Mouse (Mus musculus) liver, embryonic 15.5 days (tissue): ENCODE measurements at regions not wholly inside any gene's neighbourhood (a gene's known extent, or its start where the extent isn't known, plus 50 kb on each side); places are given as distances from the start of the nearest gene placed in this dataset.

ENCODE experiments used
- ATAC-seq: fragments of 200-750 bp; cut with Nextera tagmentation; 2 replicates; pipeline ENCODE4 v1.8.0; 2017; ENCODE audit warnings: moderate number of reproducible peaks, mild to moderate bottlenecking, moderate library complexity; ENCODE audit not compliant: insufficient read depth
- H3K27ac ChIP-seq: fragments of 300-500 bp; sonication (generic); replicated peaks from 2 replicates; pipeline ENCODE4 v1.5.1; 2015; ENCODE audit warnings: mild to moderate bottlenecking, inconsistent platforms
- H3K27me3 ChIP-seq: fragments of 300-500 bp; sonication (generic); 2 replicates; pipeline ENCODE4 v1.6.1; 2015; ENCODE audit warnings: mild to moderate bottlenecking, inconsistent platforms
- H3K36me3 ChIP-seq: fragments of 300-500 bp; sonication (generic); replicated peaks from 2 replicates; pipeline ENCODE4 v1.6.1; 2015; ENCODE audit warnings: moderate library complexity, mild to moderate bottlenecking, inconsistent platforms
- H3K4me1 ChIP-seq: fragments of 300-500 bp; sonication (generic); replicated peaks from 2 replicates; pipeline ENCODE4 v1.6.1; 2015; ENCODE audit warnings: inconsistent platforms
- H3K4me2 ChIP-seq: fragments of 300-500 bp; sonication (generic); 2 replicates; pipeline ENCODE4 v1.6.1; 2015; ENCODE audit warnings: moderate library complexity, mild to moderate bottlenecking, inconsistent platforms
- H3K4me3 ChIP-seq: fragments of 300-500 bp; sonication (generic); replicated peaks from 2 replicates; pipeline ENCODE4 v1.5.1; 2015; ENCODE audit warnings: mild to moderate bottlenecking, inconsistent platforms
- H3K9ac ChIP-seq: fragments of 300-500 bp; sonication (generic); 2 replicates; pipeline ENCODE4 v1.6.1; 2015; ENCODE audit warnings: moderate library complexity, mild to moderate bottlenecking, inconsistent platforms
- H3K9me3 ChIP-seq: fragments of 300-500 bp; sonication (generic); replicated peaks from 2 replicates; pipeline ENCODE4 v1.6.1; 2016; ENCODE audit warnings: inconsistent platforms
- WGBS: fragments of 180-500 bp; shearing (Covaris S2); methylation state at CpG from one replicate; pipeline ENCODE4 v1.1.7; 2015; ENCODE audit warnings: mixed read lengths; ENCODE audit not compliant: insufficient replicate concordance; 5-methylcytosine and 5-hydroxymethylcytosine counted together

GRCm38 (mm10) chr13:115575052-115575891 is 473.5 kb upstream of the Itga1 start:
- Histone ChIP-seq H3K9me3 (no peaks in the 10 kb centered on the region), H3K4me3 (no peak overlapping the region), H3K36me3 (no peaks in the 10 kb centered on the region), H3K9ac (no peak overlapping the region), H3K27ac (no peak overlapping the region), H3K27me3 (no peaks in the 10 kb centered on the region), H3K4me2 (no peak overlapping the region), H3K4me1 (no peaks in the 10 kb centered on the region)
- ATAC-seq: no peak
- 67% methylated on average over 6 of the region's 6 CpGs for WGBS

GRCm38 (mm10) chr13:115541167-115541566 is 439.4 kb upstream of the Itga1 start:
- H3K36me3 ChIP-seq: no peaks in the 10 kb centered on the region
- no peak overlapping the region for H3K9ac ChIP-seq
- no peak overlapping the region for H3K4me2 ChIP-seq
- ATAC-seq: no peak
- H3K4me1 ChIP-seq: no peaks in the 10 kb centered on the region
- no peak overlapping the region for H3K4me3 ChIP-seq
- 65% methylated on average over 3 of the region's 3 CpGs for WGBS
- H3K27ac ChIP-seq: no peak overlapping the region
- H3K9me3 ChIP-seq: no peaks in the 10 kb centered on the region
- H3K27me3 ChIP-seq: no peaks in the 10 kb centered on the region

GRCm38 (mm10) chr13:115535900-115536299 is 434.1 kb upstream of the Itga1 start:
- Histone ChIP-seq H3K27ac (no peak overlapping the region), H3K4me2 (no peak overlapping the region), H3K4me3 (no peak overlapping the region), H3K4me1 (no peaks in the 10 kb centered on the region), H3K9ac (no peak overlapping the region), H3K27me3 (no peaks in the 10 kb centered on the region), H3K9me3 (no peaks in the 10 kb centered on the region), H3K36me3 (no peaks in the 10 kb centered on the region)
- 50% methylated on average over 3 of the region's 3 CpGs for WGBS
- no peak for ATAC-seq

GRCm38 (mm10) chr13:115513914-115514313 is 412.1 kb upstream of the Itga1 start:
- Histone ChIP-seq H3K4me2 (no peak overlapping the region), H3K36me3 (no peaks in the 10 kb centered on the region), H3K9ac (no peak overlapping the region), H3K4me3 (no peak overlapping the region), H3K4me1 (no peaks in the 10 kb centered on the region), H3K27ac (no peak overlapping the region), H3K27me3 (no peaks in the 10 kb centered on the region), H3K9me3 (no peaks in the 10 kb centered on the region)
- no peak for ATAC-seq
- 61% methylated on average over 8 of the region's 8 CpGs for WGBS

- Histone ChIP-seq H3K27ac (no peak overlapping the region), H3K27me3 (no peaks in the 10 kb centered on the region), H3K4me3 (no peak overlapping the region), H3K4me1 (no peaks in the 10 kb centered on the region), H3K4me2 (no peak overlapping the region), H3K9ac (no peak overlapping the region), H3K36me3 (no peaks in the 10 kb centered on the region), H3K9me3 (no peaks in the 10 kb centered on the region)
- no peak for ATAC-seq
Measured at GRCm38 (mm10) chr13:115512214-115512613, 410.4 kb upstream of the Itga1 start.

GRCm38 (mm10) chr13:115508646-115509045 is 406.9 kb upstream of the Itga1 start:
- Histone ChIP-seq H3K27me3 (no peaks in the 10 kb centered on the region), H3K9me3 (no peaks in the 10 kb centered on the region), H3K4me1 (no peaks in the 10 kb centered on the region), H3K9ac (no peak overlapping the region), H3K4me2 (no peak overlapping the region), H3K27ac (no peak overlapping the region), H3K4me3 (no peak overlapping the region), H3K36me3 (no peaks in the 10 kb centered on the region)
- ATAC-seq: no peak
- 55% methylated on average over 3 of the region's 3 CpGs for WGBS

GRCm38 (mm10) chr13:115494399-115494798 is 392.6 kb upstream of the Itga1 start:
- Histone ChIP-seq H3K36me3 (no peaks in the 10 kb centered on the region), H3K27ac (no peak overlapping the region), H3K9me3 (no peaks in the 10 kb centered on the region), H3K4me1 (no peaks in the 10 kb centered on the region), H3K4me2 (no peak overlapping the region), H3K27me3 (no peaks in the 10 kb centered on the region), H3K9ac (no peak overlapping the region), H3K4me3 (no peak overlapping the region)
- ATAC-seq: no peak
- WGBS: 54% methylated on average over 4 of the region's 4 CpGs

GRCm38 (mm10) chr13:115475861-115476260 is 374.1 kb upstream of the Itga1 start:
- Histone ChIP-seq H3K9me3 (no peaks in the 10 kb centered on the region), H3K4me2 (no peak overlapping the region), H3K4me1 (no peaks in the 10 kb centered on the region), H3K36me3 (no peaks in the 10 kb centered on the region), H3K9ac (no peak overlapping the region), H3K4me3 (no peak overlapping the region), H3K27me3 (no peaks in the 10 kb centered on the region), H3K27ac (no peak overlapping the region)
- WGBS: 35% methylated on average over 2 of the region's 2 CpGs
- no peak for ATAC-seq

GRCm38 (mm10) chr13:115465689-115466088 is 363.9 kb upstream of the Itga1 start:
- no peak overlapping the region for H3K4me3 ChIP-seq
- 63% methylated on average over 6 of the region's 6 CpGs for WGBS
- no peaks in the 10 kb centered on the region for H3K9me3 ChIP-seq
- H3K9ac ChIP-seq: no peak overlapping the region
- no peak for ATAC-seq
- no peak overlapping the region for H3K27ac ChIP-seq
- no peaks in the 10 kb centered on the region for H3K36me3 ChIP-seq
- H3K4me2 ChIP-seq: no peak overlapping the region
- no peaks in the 10 kb centered on the region for H3K4me1 ChIP-seq
- no peaks in the 10 kb centered on the region for H3K27me3 ChIP-seq

- ATAC-seq: no peak
- Histone ChIP-seq H3K36me3 (no peaks in the 10 kb centered on the region), H3K27ac (no peak overlapping the region), H3K4me2 (no peak overlapping the region), H3K9ac (no peak overlapping the region), H3K9me3 (no peaks in the 10 kb centered on the region), H3K4me3 (no peak overlapping the region), H3K27me3 (no peaks in the 10 kb centered on the region), H3K4me1 (no peaks in the 10 kb centered on the region)
- WGBS: 5% methylated on average over 1 of the region's 1 CpGs
Measured at GRCm38 (mm10) chr13:115451244-115451643, 349.5 kb upstream of the Itga1 start.

- Histone ChIP-seq H3K27ac (no peak overlapping the region), H3K4me1 (no peaks in the 10 kb centered on the region), H3K36me3 (no peaks in the 10 kb centered on the region), H3K4me3 (no peak overlapping the region), H3K27me3 (no peaks in the 10 kb centered on the region), H3K9ac (no peak overlapping the region), H3K9me3 (no peaks in the 10 kb centered on the region), H3K4me2 (no peak overlapping the region)
- no peak for ATAC-seq
- 59% methylated on average over 12 of the region's 12 CpGs for WGBS
Measured at GRCm38 (mm10) chr13:115427091-115428033, 325.6 kb upstream of the Itga1 start.
